Mouse (Mus musculus) heart, adult 10 weeks (tissue): Measurements from ENCODE around the gene Coa7. TPM values are rescaled to one million over a fixed set of nuclear protein-coding genes. Genes with fewer than 3 reads are reported as not detected.

ENCODE experiments used
- polyA plus RNA-seq: library from polyadenylated mRNA; stranded (reverse); fragments of 350-450 nt; fragmentation: Illumina TruSeq; extraction: RNeasy Lipid Tissue Mini Kit (QIAGEN cat#74804); gene quantifications from one replicate; pipeline ENCODE4 v1.2.3, GENCODE M21; 2014; ENCODE audit warnings: low read depth, low replicate concordance

The Coa7 gene
- 15.4 TPM for polyA plus RNA-seq

GRCm38 (mm10) chr4:108327730-108328484 is at the start of gene Coa7:
TSS of gene Coa7 (plus strand) at chr4:108328140.

GRCm38 (mm10) chr4:108300670-108301373 is 27.1 kb upstream of the Coa7 start, which contains the start of gene Zyg11b:
TSS of gene Zyg11b (minus strand) at chr4:108301096.

DNA sequence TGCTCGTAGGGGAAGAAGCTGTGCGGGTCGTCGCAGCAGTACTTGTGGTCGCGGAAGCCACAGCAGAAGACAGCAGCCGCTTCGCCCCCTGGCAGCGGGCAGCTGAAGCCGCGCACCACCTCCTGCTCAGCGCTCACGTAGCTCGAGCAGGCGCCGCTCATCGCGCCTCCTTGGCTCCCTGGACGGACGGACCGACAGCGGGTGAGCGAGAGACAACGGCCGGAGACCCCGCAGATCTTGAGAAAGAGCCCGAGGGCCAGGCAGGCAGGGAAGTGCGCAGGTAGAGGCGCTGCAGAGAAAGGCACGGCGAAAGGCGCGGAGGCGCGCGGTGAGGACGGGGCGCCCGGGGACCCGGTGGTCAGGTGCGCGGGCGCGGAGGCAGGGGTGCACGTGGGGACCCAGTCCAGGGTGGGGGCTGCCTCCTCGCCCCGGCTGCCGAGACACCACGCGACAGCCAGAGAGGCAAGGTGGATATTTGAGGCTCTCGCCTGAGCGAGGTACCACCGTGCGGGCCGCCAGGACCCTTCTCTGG is 55.3 kb downstream of the Coa7 start, which contains the start of gene Shisal2a:
Shisal2a (minus strand) TSS at position 167 of the 532 bp plus-strand sequence.

Other genes with a start within 250 kb of the Coa7 start
- 40.8 TPM for gene Podn, start 231.7 kb upstream of the Coa7 start, polyA plus RNA-seq
- 541 TPM for gene Scp2, start 183.1 kb upstream of the Coa7 start, polyA plus RNA-seq
- 64.5 TPM for gene Echdc2, start 162.7 kb upstream of the Coa7 start, polyA plus RNA-seq
- not detected for gene Zyg11a, start 110.1 kb upstream of the Coa7 start, polyA plus RNA-seq
- 27.1 TPM for gene Zyg11b, start 27.0 kb upstream of the Coa7 start, polyA plus RNA-seq
- gene Shisal2a, start 55.2 kb downstream of the Coa7 start, polyA plus RNA-seq = not detected
- 11.2 TPM for gene Gpx7, start 78.8 kb downstream of the Coa7 start, polyA plus RNA-seq
- 26.8 TPM for gene Tut4, start 131.3 kb downstream of the Coa7 start, polyA plus RNA-seq